Mouse (Mus musculus) CH12.LX (cell line): Measurements from ENCODE around the gene Lpin1. TPM values are rescaled to one million over a fixed set of nuclear protein-coding genes. Genes with fewer than 3 reads are reported as not detected.

Source experiments
- DNase-seq: peaks from one replicate; pipeline ENCODE4 v3.0.0-alpha.2; 2013; ENCODE audit errors: extremely low read depth
- H3K27ac ChIP-seq: 2 replicates; pipeline ENCODE4 v1.5.1; 2012; ENCODE audit warnings: low read depth, mild to moderate bottlenecking, control low read depth, moderate library complexity; ENCODE audit not compliant: insufficient read depth
- H3K27me3 ChIP-seq: replicated peaks from 2 replicates; pipeline ENCODE3; 2012; ENCODE audit warnings: inconsistent platforms
- H3K36me3 ChIP-seq, 2 experiments: replicated peaks in 1 of 2; 2 replicates each; pipeline versions ENCODE3 to v1.6.1; 2012; ENCODE audit warnings: inconsistent platforms in 1 of 2, low read length in 1 of 2, mild to moderate bottlenecking in 1 of 2, mixed read lengths in 1 of 2, moderate library complexity in 1 of 2; ENCODE audit not compliant: control insufficient read depth in 1 of 2, insufficient read depth in 1 of 2
- H3K4me1 ChIP-seq, 2 experiments: 2 replicates each; pipeline ENCODE4 v1.6.1; 2012; ENCODE audit warnings: inconsistent platforms in 1 of 2, moderate library complexity in 1 of 2; ENCODE audit not compliant: insufficient read depth in 2 of 2, control insufficient read depth in 1 of 2
- H3K4me2 ChIP-seq: 2 replicates; pipeline ENCODE4 v1.6.1; 2012; ENCODE audit warnings: low read depth, mild to moderate bottlenecking, control low read depth; ENCODE audit not compliant: poor library complexity, insufficient read depth, severe bottlenecking
- H3K4me3 ChIP-seq, 3 experiments: fragments of 150-350 bp in 1 of 3; sonication (generic) in 1 of 3; replicated peaks in 1 of 3; 2 replicates each; pipeline versions ENCODE3 to v1.5.1; 2011 to 2012; ENCODE audit warnings: low read depth in 2 of 3, low read length in 2 of 3, mild to moderate bottlenecking in 2 of 3, moderate library complexity in 2 of 3, control low read depth in 1 of 3, improper control_type of control experiment in 1 of 3, inconsistent platforms in 1 of 3, mixed read lengths in 1 of 3; ENCODE audit not compliant: poor library complexity in 1 of 3
- H3K79me2 ChIP-seq: replicated peaks from 2 replicates; pipeline ENCODE4 v1.6.1; 2012; ENCODE audit warnings: mild to moderate bottlenecking, moderate library complexity; ENCODE audit not compliant: control insufficient read depth, poor library complexity, insufficient read depth, severe bottlenecking; ENCODE audit errors: extremely low read depth
- H3K9ac ChIP-seq: 2 replicates; pipeline ENCODE4 v1.6.1; 2012; ENCODE audit warnings: low read depth, mild to moderate bottlenecking, control low read depth, moderate library complexity; ENCODE audit not compliant: insufficient read depth
- H3K9me3 ChIP-seq: replicated peaks from 2 replicates; pipeline ENCODE3; 2012; ENCODE audit warnings: low read length, inconsistent platforms, mixed read lengths
- BHLHE40 ChIP-seq: IDR thresholded peaks from 2 replicates; pipeline ENCODE4 v1.6.1; 2011; ENCODE audit warnings: mild to moderate bottlenecking, low read depth, low read length, improper control_type of control experiment
- CHD2 ChIP-seq: IDR thresholded peaks from 2 replicates; pipeline ENCODE4 v1.6.1; 2011; ENCODE audit warnings: low read length, improper control_type of control experiment
- CTCF ChIP-seq, 2 experiments: IDR thresholded peaks in 1 of 2; conservative IDR thresholded peaks in 1 of 2; 2 replicates each; pipeline ENCODE4 v1.5.1; 2011 to 2012; ENCODE audit warnings: low read depth in 2 of 2, low read length in 2 of 2, improper control_type of control experiment in 1 of 2, inconsistent platforms in 1 of 2, mild to moderate bottlenecking in 1 of 2, moderate library complexity in 1 of 2
- E2F4 ChIP-seq: IDR thresholded peaks from 2 replicates; pipeline ENCODE4 v1.6.1; 2011; ENCODE audit warnings: low read depth, low read length, improper control_type of control experiment; ENCODE audit not compliant: insufficient replicate concordance
- EP300 ChIP-seq: IDR thresholded peaks from 2 replicates; pipeline ENCODE4 v1.6.1; 2011; ENCODE audit warnings: low read length, improper control_type of control experiment
- GABPA ChIP-seq: IDR thresholded peaks from 2 replicates; pipeline ENCODE4 v1.6.1; 2012; ENCODE audit warnings: low read depth, low read length, improper control_type of control experiment, inconsistent platforms; ENCODE audit not compliant: insufficient replicate concordance
- HCFC1 ChIP-seq: IDR thresholded peaks from 2 replicates; pipeline ENCODE4 v1.6.1; 2012; ENCODE audit warnings: low read depth, mild to moderate bottlenecking, inconsistent platforms, low read length, improper control_type of control experiment
- JUND ChIP-seq: conservative IDR thresholded peaks from 2 replicates; pipeline ENCODE4 v1.6.1; 2011; ENCODE audit warnings: low read depth, low read length, improper control_type of control experiment
- KAT2A ChIP-seq: IDR thresholded peaks from 2 replicates; pipeline ENCODE4 v1.6.1; 2012; ENCODE audit warnings: low read length, improper control_type of control experiment, inconsistent platforms; ENCODE audit not compliant: insufficient replicate concordance
- MAFK ChIP-seq: IDR thresholded peaks from 2 replicates; pipeline ENCODE4 v1.6.1; 2011; ENCODE audit warnings: low read length, improper control_type of control experiment; ENCODE audit not compliant: insufficient replicate concordance
- MXI1 ChIP-seq: IDR thresholded peaks from 2 replicates; pipeline ENCODE4 v1.6.1; 2011; ENCODE audit warnings: mild to moderate bottlenecking, low read depth, low read length, improper control_type of control experiment
- MYC ChIP-seq: IDR thresholded peaks from 2 replicates; pipeline ENCODE4 v1.6.1; 2011; ENCODE audit warnings: low read depth, mild to moderate bottlenecking, improper control_type of control experiment, low read length
- NRF1 ChIP-seq: IDR thresholded peaks from 2 replicates; pipeline ENCODE4 v1.6.1; 2014; ENCODE audit warnings: low read depth, mild to moderate bottlenecking, inconsistent platforms, low read length, improper control_type of control experiment, moderate library complexity
- POLR2A ChIP-seq: IDR thresholded peaks from 2 replicates; pipeline ENCODE4 v1.6.1; 2011; ENCODE audit warnings: low read depth, mild to moderate bottlenecking, improper control_type of control experiment, low read length
- POLR2AphosphoS2 ChIP-seq: IDR thresholded peaks from 2 replicates; pipeline ENCODE4 v1.6.1; 2011; ENCODE audit warnings: low read depth, low read length, improper control_type of control experiment
- RAD21 ChIP-seq: IDR thresholded peaks from 2 replicates; pipeline ENCODE4 v1.6.1; 2011; ENCODE audit warnings: low read depth, mild to moderate bottlenecking, low read length, improper control_type of control experiment, moderate library complexity
- RCOR1 ChIP-seq: conservative IDR thresholded peaks from 2 replicates; pipeline ENCODE4 v1.6.1; 2012; ENCODE audit warnings: low read depth, mild to moderate bottlenecking, inconsistent platforms, low read length, improper control_type of control experiment
- SIN3A ChIP-seq: IDR thresholded peaks from 2 replicates; pipeline ENCODE4 v1.6.1; 2012; ENCODE audit warnings: low read length, improper control_type of control experiment, inconsistent platforms
- TCF12 ChIP-seq: IDR thresholded peaks from 2 replicates; pipeline ENCODE4 v1.6.1; 2014; ENCODE audit warnings: low read depth, mild to moderate bottlenecking, inconsistent platforms, low read length, improper control_type of control experiment
- USF2 ChIP-seq: conservative IDR thresholded peaks from 2 replicates; pipeline ENCODE4 v1.6.1; 2011; ENCODE audit warnings: low read depth, low read length, improper control_type of control experiment
- ZC3H11A ChIP-seq: IDR thresholded peaks from 2 replicates; pipeline ENCODE4 v1.6.1; 2012; ENCODE audit warnings: low read depth, mild to moderate bottlenecking, inconsistent platforms, low read length, improper control_type of control experiment
- ZMIZ1 ChIP-seq: IDR thresholded peaks from 2 replicates; pipeline ENCODE4 v1.6.1; 2012; ENCODE audit warnings: low read depth, mild to moderate bottlenecking, inconsistent platforms, low read length, improper control_type of control experiment
- dilution Hi-C: fragments of 300-500 bp; cut with MboI; formaldehyde crosslinking; loops from 2 replicates; pipeline ENCODE4 v1.14.3; 2020; ENCODE audit warnings: low sequenced_read_pairs; ENCODE audit not compliant: extremely low pct_unique_long_range_greater_than_20kb, extremely low pct_ligation_motif_present
- in situ Hi-C: fragments of 300-500 bp; cut with MboI; formaldehyde crosslinking; loops from 3 replicates; pipeline ENCODE4 v1.14.3; 2019; ENCODE audit warnings: low sequenced_read_pairs, low pct_ligation_motif_present, low pct_unique_long_range_greater_than_20kb, mixed read lengths
- polyA plus RNA-seq: library from polyadenylated mRNA; unstranded; fragments of >175 nt; gene quantifications from 2 replicates; pipeline ENCODE4 v1.2.1, GENCODE M21; 2012; ENCODE audit warnings: low read depth; ENCODE audit not compliant: insufficient read length
- total RNA-seq, 2 experiments: library from RNA; depleted of rRNA; stranded (reverse); fragments of 300-350 nt in 1 of 2; fragments of >200 nt in 1 of 2; gene quantifications; 2 replicates each; pipeline ENCODE4 v1.2.3; 2012 to 2014

The Lpin1 gene
- total and polyA plus RNA-seq, 3 experiments: 6.1 to 7.5 (median 6.7) TPM

- dilution Hi-C loops: no loop called here
These were observed 48.6 kb downstream of the Lpin1 start for GRCm38 (mm10) chr12:16562181-16562580.

GRCm38 (mm10) chr12:16557271-16557670, 53.5 kb downstream of the Lpin1 start:
- Histone ChIP-seq H3K4me1 (peaks cover 17 to 35% of the 10 kb centered on the region in 2 experiments), H3K27ac (no peak overlapping the region), H3K36me3 (peaks cover 44 to 88% of the 10 kb centered on the region in 2 experiments), H3K9ac (no peak overlapping the region), H3K4me3 (no peak overlapping the region), H3K4me2 (no peak overlapping the region), H3K9me3 (no peaks in the 10 kb centered on the region), H3K27me3 (no peaks in the 10 kb centered on the region), H3K79me2 (no peaks in the 10 kb centered on the region)
- in situ Hi-C loops (no loop called here), dilution Hi-C loops (no loop called here)
- TF ChIP-seq USF2: no peak
- no peak for TF ChIP-seq CHD2
- TF ChIP-seq NRF1: no peak
- no peak for TF ChIP-seq POLR2A
- TF ChIP-seq GABPA: no peak
- no peak for TF ChIP-seq MXI1
- no peak for TF ChIP-seq JUND
- TF ChIP-seq ZMIZ1: no peak
- TF ChIP-seq KAT2A: no peak
- TF ChIP-seq ZC3H11A: no peak
- TF ChIP-seq HCFC1: no peak
- TF ChIP-seq BHLHE40: no peak
- no peak for TF ChIP-seq CTCF (conservative IDR thresholded peaks at IDR 0.05 in 1 of 2, IDR thresholded peaks at IDR 0.05 in 1 of 2; ENCODE audit: low read depth in 2 of 2, low read length in 2 of 2)
- no peak for TF ChIP-seq MAFK
- TF ChIP-seq RCOR1: no peak
- TF ChIP-seq SIN3A: no peak
- TF ChIP-seq RAD21: no peak
- no peak for DNase-seq

More at GRCm38 (mm10) chr12:16562181-16562580, 48.6 kb downstream of the Lpin1 start:
- no peaks in the 10 kb centered on the region for H3K79me2 ChIP-seq
- in situ Hi-C loops: no loop called here
- H3K9me3 ChIP-seq: no peaks in the 10 kb centered on the region
- H3K4me1 ChIP-seq: peaks cover 0 to 7% of the 10 kb centered on the region in 2 experiments; a peak in 1 of 4 replicates
- no peak overlapping the region for H3K4me3 ChIP-seq
- no peak for DNase-seq
- H3K27ac ChIP-seq: no peak overlapping the region
- TF ChIP-seq POLR2AphosphoS2 (no peak), RCOR1 (no peak), ZC3H11A (no peak), E2F4 (no peak), MYC (no peak), MAFK (no peak), TCF12 (no peak), EP300 (no peak), RAD21 (no peak)
- peaks cover 52 to 93% of the 10 kb centered on the region in 2 experiments for H3K36me3 ChIP-seq
- no peak overlapping the region for H3K4me2 ChIP-seq
- no peak overlapping the region for H3K9ac ChIP-seq
- no peaks in the 10 kb centered on the region for H3K27me3 ChIP-seq
